Mouse (Mus musculus): ENCODE measurements around the gene Leo1. TPM values are rescaled to one million over a fixed set of nuclear protein-coding genes. Genes with fewer than 3 reads are reported as not detected.
A peak's percentile ranks its signal among the peaks of the same experiment; 100 is the strongest.

The Leo1 gene
- total and polyA plus RNA-seq, 3 experiments: 3.0 to 20.4 (median 12.4) TPM

DNA sequence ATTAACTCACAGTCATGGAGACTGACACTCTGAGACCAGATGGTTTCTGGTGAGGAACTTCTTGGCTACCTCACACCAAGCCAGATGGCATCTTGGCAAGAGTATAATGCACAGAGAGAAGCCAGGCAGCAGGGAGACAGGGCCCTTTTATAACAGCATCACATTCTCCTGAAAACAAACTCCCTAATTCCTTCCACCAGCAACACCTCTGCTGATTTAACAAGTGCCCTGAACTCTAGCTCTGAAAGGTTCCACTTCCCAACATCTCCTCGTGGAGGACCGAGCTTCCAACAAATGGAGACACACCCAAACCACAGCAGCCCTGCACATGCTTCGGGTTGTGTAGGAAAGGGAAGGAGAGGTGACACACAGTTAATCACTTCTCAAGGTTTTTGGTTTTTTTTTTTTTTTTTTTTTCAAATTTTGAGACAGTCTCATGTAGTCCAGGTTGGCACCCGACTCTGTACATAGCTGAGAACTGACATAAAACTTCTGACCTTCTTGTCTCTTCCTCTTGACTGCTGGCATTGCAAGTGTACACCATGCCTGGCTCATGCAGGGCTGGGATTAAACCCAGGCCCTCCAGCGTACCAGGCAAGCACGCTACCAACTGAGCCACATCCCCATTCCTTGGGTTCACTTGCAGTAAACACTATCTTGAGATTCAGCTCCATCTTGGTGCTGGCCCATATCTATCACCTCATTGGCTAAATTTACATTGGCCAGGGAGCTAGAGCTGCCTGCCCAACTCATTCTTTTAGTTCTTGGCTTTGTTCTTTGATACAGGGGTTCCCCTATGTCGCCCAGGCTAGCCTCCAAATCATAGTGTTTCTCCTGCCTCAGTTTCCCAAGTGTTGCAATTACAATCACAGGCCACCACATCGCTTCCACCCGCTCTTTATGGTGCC is 13.7 kb upstream of the Leo1 start:
- DNase-seq: peak in 1 of 2 experiments; percentile 32
- Histone ChIP-seq H3K36me3 (ENCODE audit: control insufficient read depth, insufficient read depth, low read length) (no peaks in the 10 kb centered on the region), H3K4me1 (ENCODE audit: control insufficient read depth, insufficient read depth, low read length) (peaks cover 13% of the 10 kb centered on the region), H3K9ac (ENCODE audit: low read depth, low read length) (no peak overlapping the region), H3K27ac (no peak overlapping the region), H3K27me3 (ENCODE audit: control insufficient read depth, insufficient read depth, low read length) (no peaks in the 10 kb centered on the region), H3K79me2 (replicated peaks; ENCODE audit: control insufficient read depth, insufficient read depth, low read length) (no peaks in the 10 kb centered on the region), H3K4me3 (no peak overlapping the region)
- TF ChIP-seq CTCF (IDR thresholded peaks at IDR 0.05): no peak
- TF ChIP-seq EP300 (IDR thresholded peaks at IDR 0.05; ENCODE audit: insufficient read depth, low read depth, low read length): no peak
- TF ChIP-seq POLR2A (IDR thresholded peaks at IDR 0.05; ENCODE audit: insufficient read depth, low read depth, low read length): no peak
- 55% methylated on average over 9 of the region's 9 CpGs for WGBS
- intact Hi-C loops (cut with DNase I): no loop called here

DNA sequence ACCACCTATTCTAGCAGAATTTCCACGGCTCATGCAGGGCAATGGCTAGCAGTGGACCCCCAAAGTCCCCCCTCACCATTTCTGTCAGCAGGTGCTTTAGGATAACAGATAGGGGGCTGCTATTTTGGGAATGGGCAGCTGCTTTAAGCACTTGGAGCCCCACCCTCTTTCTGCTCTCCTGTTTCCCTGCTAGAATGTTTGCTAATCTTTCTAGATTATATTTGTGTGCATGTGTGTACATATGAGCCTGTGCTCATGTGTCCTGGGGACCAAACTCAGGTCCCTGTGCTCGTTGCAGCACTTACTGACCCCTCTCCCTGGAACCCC is 13.1 kb upstream of the Leo1 start:
- no peak overlapping the region for H3K9ac ChIP-seq (ENCODE audit: low read depth, low read length)
- TF ChIP-seq EP300 (IDR thresholded peaks at IDR 0.05; ENCODE audit: insufficient read depth, low read depth, low read length) (no peak), POLR2A (IDR thresholded peaks at IDR 0.05; ENCODE audit: insufficient read depth, low read depth, low read length) (no peak), CTCF (IDR thresholded peaks at IDR 0.05) (no peak)
- H3K79me2 ChIP-seq (replicated peaks; ENCODE audit: control insufficient read depth, insufficient read depth, low read length): no peaks in the 10 kb centered on the region
- H3K27me3 ChIP-seq (ENCODE audit: control insufficient read depth, insufficient read depth, low read length): no peaks in the 10 kb centered on the region
- no peak for DNase-seq
- intact Hi-C loops (cut with DNase I): no loop called here
- H3K36me3 ChIP-seq (ENCODE audit: control insufficient read depth, insufficient read depth, low read length): no peaks in the 10 kb centered on the region
- 49% methylated on average over 2 of the region's 2 CpGs for WGBS
- peaks cover 12% of the 10 kb centered on the region for H3K4me1 ChIP-seq (ENCODE audit: control insufficient read depth, insufficient read depth, low read length)
- H3K27ac ChIP-seq: no peak overlapping the region
- no peak overlapping the region for H3K4me3 ChIP-seq

DNA sequence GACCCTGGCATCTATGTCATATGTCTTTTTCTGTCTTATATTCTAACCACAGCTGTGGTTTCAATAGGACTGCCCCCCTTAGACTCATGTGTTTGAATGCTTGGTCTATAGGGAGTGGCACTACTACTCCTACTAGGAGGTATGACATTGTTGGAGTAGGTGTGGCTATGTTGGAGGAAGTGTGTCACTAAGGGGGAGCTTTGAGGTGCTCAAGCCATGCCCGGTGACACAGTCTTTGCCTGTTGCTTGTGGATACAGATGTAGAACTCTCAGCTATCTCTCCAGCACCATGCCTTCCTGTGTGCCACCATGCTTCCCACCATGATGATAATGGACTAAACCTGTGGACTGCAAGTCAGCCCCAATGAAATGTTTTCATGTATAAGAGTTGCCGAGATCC is 12.3 kb upstream of the Leo1 start:
- intact Hi-C loops (cut with DNase I): no loop called here
- no peak overlapping the region for H3K27ac ChIP-seq
- 85% methylated on average over 2 of the region's 2 CpGs for WGBS
- H3K79me2 ChIP-seq (replicated peaks; ENCODE audit: control insufficient read depth, insufficient read depth, low read length): no peaks in the 10 kb centered on the region
- no peaks in the 10 kb centered on the region for H3K36me3 ChIP-seq (ENCODE audit: control insufficient read depth, insufficient read depth, low read length)
- peaks cover 8% of the 10 kb centered on the region for H3K4me1 ChIP-seq (ENCODE audit: control insufficient read depth, insufficient read depth, low read length)
- H3K27me3 ChIP-seq (ENCODE audit: control insufficient read depth, insufficient read depth, low read length): no peaks in the 10 kb centered on the region
- DNase-seq: no peak
- no peak overlapping the region for H3K4me3 ChIP-seq
- TF ChIP-seq CTCF (IDR thresholded peaks at IDR 0.05) (no peak), POLR2A (IDR thresholded peaks at IDR 0.05; ENCODE audit: insufficient read depth, low read depth, low read length) (no peak)
- no peak overlapping the region for H3K9ac ChIP-seq (ENCODE audit: low read depth, low read length)

DNA sequence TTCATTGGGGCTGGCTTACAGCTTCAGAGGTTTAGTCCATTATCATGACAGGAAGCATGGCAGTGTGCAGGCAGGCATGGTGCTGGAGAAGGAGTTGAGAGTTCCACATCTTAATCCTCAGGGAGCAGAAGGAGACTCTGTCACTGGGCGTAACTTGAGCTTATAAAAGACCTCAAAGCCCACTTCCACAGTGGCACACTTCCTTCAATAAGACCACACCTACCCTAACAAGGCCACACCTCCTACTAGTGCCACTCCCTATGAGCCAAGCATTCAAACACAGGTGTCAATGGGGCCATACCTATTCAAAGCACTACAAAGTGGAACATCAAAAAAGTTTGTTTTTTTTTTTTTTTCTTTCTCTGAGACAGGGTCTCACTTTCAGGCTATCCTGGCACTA is 11.7 kb upstream of the Leo1 start:
- Histone ChIP-seq H3K27ac (no peak overlapping the region), H3K4me3 (no peak overlapping the region), H3K79me2 (replicated peaks; ENCODE audit: control insufficient read depth, insufficient read depth, low read length) (no peaks in the 10 kb centered on the region), H3K4me1 (ENCODE audit: control insufficient read depth, insufficient read depth, low read length) (peaks cover 10% of the 10 kb centered on the region), H3K27me3 (ENCODE audit: control insufficient read depth, insufficient read depth, low read length) (no peaks in the 10 kb centered on the region), H3K9ac (ENCODE audit: low read depth, low read length) (no peak overlapping the region), H3K36me3 (ENCODE audit: control insufficient read depth, insufficient read depth, low read length) (no peaks in the 10 kb centered on the region)
- DNase-seq: no peak
- intact Hi-C loops (cut with DNase I): no loop called here
- TF ChIP-seq EP300 (IDR thresholded peaks at IDR 0.05; ENCODE audit: insufficient read depth, low read depth, low read length) (no peak), POLR2A (IDR thresholded peaks at IDR 0.05; ENCODE audit: insufficient read depth, low read depth, low read length) (no peak), CTCF (IDR thresholded peaks at IDR 0.05) (no peak)
- 88% methylated on average over 1 of the region's 1 CpGs for WGBS

DNA sequence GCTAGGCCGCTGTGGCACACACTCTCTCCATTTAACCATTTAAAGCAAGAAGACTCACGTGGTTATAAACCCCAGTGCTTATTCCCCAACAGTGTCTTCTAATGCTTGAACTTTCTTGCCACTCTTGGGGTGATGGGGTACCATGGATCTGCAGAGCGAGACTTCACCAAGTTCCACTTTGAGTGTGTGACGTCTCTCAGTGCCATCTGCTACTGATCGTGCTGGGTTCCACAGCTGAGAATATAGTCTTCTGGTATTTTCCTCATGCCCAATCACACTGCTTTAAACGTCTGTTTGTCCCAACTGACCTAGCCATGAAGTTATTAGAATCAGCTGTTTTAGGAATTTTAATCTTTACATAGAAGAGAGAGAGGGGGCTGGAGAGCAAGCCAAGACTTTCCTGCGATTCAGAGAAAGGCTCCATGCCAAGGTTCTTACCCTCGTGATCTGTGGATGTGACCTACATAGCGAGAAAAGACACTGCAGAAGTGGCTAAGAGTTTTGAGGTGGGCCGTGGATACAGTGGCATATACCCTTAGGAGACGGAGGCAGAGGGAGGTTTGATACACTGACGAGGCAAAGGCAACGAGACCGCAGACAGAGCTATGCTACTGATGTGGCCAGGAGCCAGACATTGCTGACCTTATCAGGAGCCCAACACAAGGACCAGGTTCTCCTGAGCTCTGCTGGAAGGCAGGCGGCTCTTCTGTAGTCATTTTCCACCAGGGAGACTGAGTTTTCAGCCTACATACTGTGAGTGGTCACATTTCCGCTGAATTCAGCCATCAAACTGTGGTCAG is 10.3 kb upstream of the Leo1 start:
- no peaks in the 10 kb centered on the region for H3K36me3 ChIP-seq (ENCODE audit: control insufficient read depth, insufficient read depth, low read length)
- H3K9ac ChIP-seq (ENCODE audit: low read depth, low read length): no peak overlapping the region
- no peaks in the 10 kb centered on the region for H3K79me2 ChIP-seq (replicated peaks; ENCODE audit: control insufficient read depth, insufficient read depth, low read length)
- DNase-seq: peak; percentile 49 to 60
- WGBS: 38% methylated on average over 16 of the region's 16 CpGs
- intact Hi-C loops (cut with DNase I): no loop called here
- H3K4me3 ChIP-seq: no peak overlapping the region
- H3K27me3 ChIP-seq (ENCODE audit: control insufficient read depth, insufficient read depth, low read length): no peaks in the 10 kb centered on the region
- H3K27ac ChIP-seq: peak overlapping the region; percentile 26
- H3K4me1 ChIP-seq (ENCODE audit: control insufficient read depth, insufficient read depth, low read length): peaks cover 15% of the 10 kb centered on the region
- TF ChIP-seq CTCF (IDR thresholded peaks at IDR 0.05) (no peak), POLR2A (IDR thresholded peaks at IDR 0.05; ENCODE audit: insufficient read depth, low read depth, low read length) (no peak)

DNA sequence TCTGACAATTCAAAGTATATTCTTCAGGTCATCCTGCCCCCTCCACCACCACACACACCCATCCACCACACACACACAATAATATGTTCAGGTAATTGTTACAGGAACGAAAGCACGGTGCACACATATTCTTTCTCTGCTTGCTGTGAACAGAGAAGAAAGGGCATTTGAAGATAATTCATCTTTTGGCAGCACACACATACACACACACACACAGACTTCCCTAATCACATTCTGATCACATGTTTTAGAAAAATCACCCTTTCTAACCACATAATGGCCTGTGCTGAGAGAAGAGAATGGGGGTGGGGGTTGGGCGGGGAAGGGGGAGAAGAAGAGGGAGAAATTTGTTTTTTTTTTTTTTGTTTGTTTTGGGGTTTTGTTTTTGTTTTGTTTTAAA is 8.6 kb upstream of the Leo1 start:
- Histone ChIP-seq H3K9ac (ENCODE audit: low read depth, low read length) (no peak overlapping the region), H3K27ac (no peak overlapping the region), H3K4me3 (no peak overlapping the region), H3K27me3 (ENCODE audit: control insufficient read depth, insufficient read depth, low read length) (no peaks in the 10 kb centered on the region), H3K79me2 (replicated peaks; ENCODE audit: control insufficient read depth, insufficient read depth, low read length) (no peaks in the 10 kb centered on the region), H3K4me1 (ENCODE audit: control insufficient read depth, insufficient read depth, low read length) (peaks cover 15% of the 10 kb centered on the region), H3K36me3 (ENCODE audit: control insufficient read depth, insufficient read depth, low read length) (no peaks in the 10 kb centered on the region; the same call in 1 of the 2 replicates)
- TF ChIP-seq EP300 (IDR thresholded peaks at IDR 0.05; ENCODE audit: insufficient read depth, low read depth, low read length): no peak
- TF ChIP-seq POLR2A (IDR thresholded peaks at IDR 0.05; ENCODE audit: insufficient read depth, low read depth, low read length): no peak
- TF ChIP-seq CTCF (IDR thresholded peaks at IDR 0.05): no peak
- intact Hi-C loops (cut with DNase I): no loop called here
- no peak for DNase-seq
- WGBS: 78% methylated on average over 3 of the region's 3 CpGs

All from heart, adult 2 months (tissue).